Mouse (Mus musculus) erythroblast, embryonic 14.5 days (primary cell): ENCODE data around the gene Add3. TPM values are rescaled to one million over a fixed set of nuclear protein-coding genes. Genes with fewer than 3 reads are reported as not detected.

Source experiments
- H3K27me3 ChIP-seq: 2 replicates; pipeline ENCODE4 v1.6.1; 2012; ENCODE audit warnings: inconsistent platforms; ENCODE audit not compliant: control insufficient read depth
- H3K36me3 ChIP-seq: 2 replicates; pipeline ENCODE4 v1.6.1; 2012; ENCODE audit warnings: mild to moderate bottlenecking, inconsistent platforms; ENCODE audit not compliant: control insufficient read depth
- H3K4me1 ChIP-seq: 2 replicates; pipeline ENCODE4 v1.6.1; 2012; ENCODE audit warnings: inconsistent platforms; ENCODE audit not compliant: control insufficient read depth
- H3K4me3 ChIP-seq: replicated peaks from 2 replicates; pipeline ENCODE3; 2012; ENCODE audit warnings: moderate library complexity, mild to moderate bottlenecking, inconsistent platforms
- H3K9me3 ChIP-seq: 2 replicates; pipeline ENCODE4 v1.6.1; 2012; ENCODE audit warnings: low read length, inconsistent platforms, mixed read lengths; ENCODE audit not compliant: control insufficient read depth
- GATA1 ChIP-seq: IDR thresholded peaks from 2 replicates; pipeline ENCODE4 v1.6.1; 2012; ENCODE audit warnings: low read length, inconsistent platforms, mixed read lengths
- TAL1 ChIP-seq: IDR thresholded peaks from 3 replicates; pipeline ENCODE4 v1.6.1; 2012; ENCODE audit warnings: low read length, inconsistent platforms, mixed read lengths
- polyA plus RNA-seq: library from polyadenylated mRNA; stranded (reverse); fragments of >175 nt; gene quantifications from 2 replicates; pipeline ENCODE4 v1.2.3, GENCODE M21; 2012

Add3 gene
- 0.09 and 0.18 TPM in 2 replicates for polyA plus RNA-seq

DNA sequence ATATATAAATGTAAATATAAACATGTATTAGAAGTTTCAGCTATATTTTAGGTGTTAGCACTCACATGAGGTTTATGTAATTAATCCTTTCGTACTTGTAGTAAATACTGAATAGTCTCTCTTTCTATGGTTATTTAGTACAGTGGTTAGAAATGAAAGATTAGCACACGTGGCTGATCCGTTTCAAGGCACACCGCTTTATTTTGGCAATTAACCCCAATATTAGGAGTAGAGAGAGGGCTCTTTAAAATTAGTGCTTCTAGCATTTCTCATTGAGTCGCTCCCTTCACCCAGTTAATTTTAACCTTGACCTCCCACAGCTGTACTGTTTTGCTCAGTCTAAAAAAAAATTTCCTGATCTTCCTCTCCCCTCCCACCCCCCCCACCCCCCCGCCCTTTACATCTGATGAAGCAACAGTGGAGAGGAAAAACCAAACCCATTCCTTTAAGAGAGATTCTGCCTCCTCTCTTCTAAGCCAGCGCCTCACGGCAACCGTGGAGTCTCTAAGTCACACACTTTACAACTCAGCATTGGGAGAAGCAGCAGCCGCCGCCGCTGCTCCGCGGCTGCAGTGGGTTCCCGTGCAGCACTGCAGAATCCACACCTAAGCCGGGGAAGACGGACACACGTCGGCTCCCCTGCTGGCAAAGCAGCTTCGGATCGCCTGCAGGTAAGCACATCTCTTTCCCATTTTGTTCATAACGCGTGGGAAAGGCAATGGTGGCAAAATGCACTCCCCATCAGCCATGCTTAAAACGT, at the start of gene Add3:
Add3 (plus strand) TSS at position 400 of the 760 bp plus-strand sequence.
- Histone ChIP-seq H3K36me3 (no peaks in the 10 kb centered on the region), H3K4me1 (peaks cover 35% of the 10 kb centered on the region), H3K27me3 (peaks cover 54% of the 10 kb centered on the region), H3K4me3 (peak within 1 kb of the TSS; percentile 82), H3K9me3 (peaks cover 2% of the 10 kb centered on the region; the same call in 1 of the 2 replicates)
- TF ChIP-seq GATA1 = no peak
- TF ChIP-seq TAL1 = no peak

DNA sequence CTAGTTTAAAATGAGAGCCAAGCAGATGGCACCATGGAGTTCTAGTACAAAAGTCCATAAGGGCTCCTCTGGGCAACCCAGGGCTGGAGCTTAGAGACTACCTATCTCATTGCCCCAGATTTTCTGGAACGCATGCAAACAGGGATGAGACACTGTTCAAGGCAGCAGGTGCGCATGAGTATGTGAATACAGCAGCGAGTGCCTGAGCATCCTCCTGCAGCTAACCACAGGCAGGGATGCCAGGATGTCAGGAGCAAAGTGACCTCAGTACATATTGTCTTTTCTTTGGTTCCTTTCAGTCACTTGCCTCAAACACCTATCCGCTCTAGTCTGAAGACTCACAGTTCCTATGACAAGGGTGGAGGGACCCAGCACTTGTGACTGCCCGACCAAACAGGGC, 49.6 kb upstream of the Add3 start:
- Histone ChIP-seq H3K4me3 (no peak overlapping the region), H3K36me3 (no peaks in the 10 kb centered on the region; the same call in 1 of the 2 replicates), H3K9me3 (no peaks in the 10 kb centered on the region), H3K27me3 (peaks cover 15% of the 10 kb centered on the region), H3K4me1 (peaks cover 35% of the 10 kb centered on the region)
- TF ChIP-seq GATA1 = no peak
- no peak for TF ChIP-seq TAL1

DNA sequence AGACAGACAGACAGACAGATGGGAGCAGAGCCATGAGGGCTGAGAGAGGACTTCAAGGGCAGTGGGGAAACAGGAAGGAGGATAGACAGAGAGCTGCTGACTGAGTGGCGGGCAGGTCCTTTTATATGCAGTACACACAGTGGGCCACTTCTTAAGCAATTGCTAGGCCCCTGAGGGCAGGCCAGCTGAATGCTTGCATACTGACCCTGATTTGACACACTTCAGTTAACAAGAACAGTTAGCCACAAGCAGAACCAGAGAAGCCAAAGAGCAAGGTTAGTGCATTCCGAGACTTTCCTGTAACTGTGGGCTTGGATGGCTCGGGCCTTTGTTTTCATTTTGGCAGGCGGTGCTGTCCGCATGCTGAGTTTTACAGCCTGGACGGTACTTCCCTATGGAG, 48.0 kb upstream of the Add3 start:
- Histone ChIP-seq H3K9me3 (no peaks in the 10 kb centered on the region), H3K4me3 (no peak overlapping the region), H3K36me3 (no peaks in the 10 kb centered on the region; the same call in 1 of the 2 replicates), H3K27me3 (peaks cover 4% of the 10 kb centered on the region), H3K4me1 (peaks cover 35% of the 10 kb centered on the region)
- TF ChIP-seq GATA1 (no peak), TAL1 (no peak)

DNA sequence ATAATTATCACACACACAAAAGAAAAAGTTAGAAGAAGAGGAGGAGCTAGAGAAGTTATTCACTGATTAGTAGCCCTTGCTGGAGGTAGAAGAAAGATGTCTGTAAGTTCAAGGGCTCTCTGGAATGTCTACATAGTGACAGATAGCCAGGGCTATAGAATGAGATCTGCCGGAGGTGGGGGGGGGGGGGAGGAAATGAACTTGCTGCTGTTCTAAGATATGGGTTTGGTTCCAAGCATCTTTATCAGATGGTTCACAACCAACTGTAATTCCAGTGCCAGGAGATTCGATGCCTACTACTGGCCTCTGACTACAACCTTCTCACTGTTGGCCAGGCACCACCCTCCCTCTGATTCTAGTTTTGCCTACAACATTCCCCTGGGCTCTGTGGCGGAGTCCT, 46.9 kb upstream of the Add3 start:
- peaks cover 35% of the 10 kb centered on the region for H3K4me1 ChIP-seq
- no peaks in the 10 kb centered on the region for H3K9me3 ChIP-seq
- no peaks in the 10 kb centered on the region; the same call in 1 of the 2 replicates for H3K36me3 ChIP-seq
- TF ChIP-seq TAL1 = no peak
- no peak for TF ChIP-seq GATA1
- no peaks in the 10 kb centered on the region for H3K27me3 ChIP-seq
- no peak overlapping the region for H3K4me3 ChIP-seq

DNA sequence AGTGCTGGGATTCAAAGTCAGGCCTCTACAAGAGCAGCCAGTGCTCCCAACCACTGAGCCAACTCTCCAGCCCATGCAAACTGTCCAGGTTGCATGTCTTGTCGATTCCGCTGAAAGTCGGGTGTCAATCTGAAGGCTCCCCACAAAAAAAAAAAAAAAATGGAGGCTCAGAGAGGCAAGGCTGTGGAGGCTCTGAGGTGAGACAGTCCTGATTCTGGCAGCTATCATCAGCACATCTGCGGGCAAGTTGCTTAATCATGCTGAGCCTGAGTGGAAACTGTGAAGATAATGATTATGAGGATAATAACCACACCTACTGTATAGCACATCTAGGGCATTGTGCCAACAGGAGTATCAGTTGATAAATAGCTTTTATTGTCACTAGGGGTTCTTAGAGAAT, 45.6 kb upstream of the Add3 start:
- H3K27me3 ChIP-seq = no peaks in the 10 kb centered on the region
- H3K36me3 ChIP-seq = no peaks in the 10 kb centered on the region; the same call in 1 of the 2 replicates
- no peak for TF ChIP-seq GATA1
- TF ChIP-seq TAL1 = no peak
- peaks cover 35% of the 10 kb centered on the region for H3K4me1 ChIP-seq
- H3K9me3 ChIP-seq = no peaks in the 10 kb centered on the region
- H3K4me3 ChIP-seq = no peak overlapping the region

DNA sequence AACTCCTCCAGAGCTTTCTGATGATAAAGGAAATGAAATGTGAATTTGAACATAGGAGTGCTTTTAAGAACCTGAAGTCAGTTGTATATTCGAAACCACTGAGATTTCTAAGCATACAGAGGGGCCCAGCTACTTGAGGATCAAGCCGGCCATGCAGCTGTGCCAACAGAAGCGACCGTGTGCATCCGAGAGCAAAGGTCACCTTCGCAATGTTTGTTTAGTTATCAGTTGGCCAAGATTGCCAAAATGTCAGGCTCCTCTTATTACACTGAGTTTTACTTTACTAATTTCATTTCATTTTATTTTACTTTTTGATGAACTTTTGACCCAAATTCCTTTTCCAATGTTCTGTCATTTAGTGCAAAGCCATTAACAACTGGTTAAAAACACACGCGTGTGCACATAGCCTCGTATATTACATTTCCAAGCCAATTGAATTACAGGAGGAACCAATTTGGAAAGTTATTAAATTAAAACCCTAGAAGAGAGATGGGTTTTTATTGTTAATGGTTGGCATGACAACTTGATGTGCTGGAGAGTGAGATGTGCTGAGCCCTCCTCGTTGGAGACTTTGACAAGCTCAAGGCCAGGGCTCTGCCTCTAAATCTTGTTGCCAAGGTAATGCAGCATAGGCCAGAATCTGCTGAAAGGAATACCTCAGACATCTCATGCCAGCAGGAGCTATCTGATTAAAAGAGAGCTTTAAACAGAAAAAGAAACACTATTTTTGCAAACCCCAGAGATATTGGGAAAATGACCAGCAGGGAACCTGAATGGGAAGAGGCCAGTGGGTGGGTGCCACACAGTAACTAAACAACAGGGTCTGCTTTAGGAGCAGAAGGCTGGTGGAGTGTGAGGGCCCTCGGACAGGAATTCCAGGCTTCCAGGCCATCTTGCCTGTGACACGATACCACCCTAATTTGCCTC, 38.6 kb upstream of the Add3 start:
- no peaks in the 10 kb centered on the region for H3K27me3 ChIP-seq
- no peaks in the 10 kb centered on the region for H3K36me3 ChIP-seq
- H3K9me3 ChIP-seq = no peaks in the 10 kb centered on the region
- peaks cover 5% of the 10 kb centered on the region for H3K4me1 ChIP-seq
- H3K4me3 ChIP-seq = no peak overlapping the region
- TF ChIP-seq TAL1 (no peak), GATA1 (no peak)

DNA sequence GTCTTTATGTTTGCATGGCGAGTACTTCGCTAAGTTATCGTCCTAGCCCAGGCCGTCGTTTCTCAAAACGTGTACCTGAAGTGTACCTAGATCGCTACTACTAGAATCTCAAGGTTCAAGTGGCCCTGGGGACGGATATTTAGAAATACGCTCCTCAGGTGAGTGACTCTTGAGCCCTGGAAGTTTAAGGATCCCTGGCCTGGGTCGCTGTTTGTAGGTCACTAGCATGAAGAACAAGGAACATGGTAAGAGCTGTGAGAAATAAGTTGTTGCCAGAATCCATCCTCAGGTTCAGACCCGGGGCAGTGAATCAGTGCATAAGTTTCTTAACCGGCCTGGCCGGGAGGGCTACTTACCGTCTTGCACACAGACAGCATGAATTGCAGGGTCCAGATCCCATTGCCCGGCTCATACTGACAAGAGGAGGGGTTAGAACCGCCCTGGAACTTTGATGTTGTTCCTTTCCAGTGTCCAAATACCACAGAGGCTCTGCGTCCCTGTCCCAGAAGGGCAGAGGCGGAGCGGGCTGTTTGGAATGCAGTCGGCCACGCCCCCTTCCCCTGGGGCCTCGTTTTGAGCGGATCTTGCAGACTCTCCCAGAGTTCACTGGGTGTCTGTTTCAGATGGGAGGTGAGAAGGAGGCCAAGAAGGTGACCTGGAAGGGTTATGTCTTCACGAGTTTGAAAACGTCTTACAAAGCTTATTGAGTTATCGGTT, 34.7 kb upstream of the Add3 start:
- no peaks in the 10 kb centered on the region for H3K27me3 ChIP-seq
- no peaks in the 10 kb centered on the region for H3K36me3 ChIP-seq
- no peak overlapping the region for H3K4me3 ChIP-seq
- TF ChIP-seq TAL1 (no peak), GATA1 (no peak)
- H3K4me1 ChIP-seq = peaks cover 5% of the 10 kb centered on the region
- no peaks in the 10 kb centered on the region for H3K9me3 ChIP-seq

DNA sequence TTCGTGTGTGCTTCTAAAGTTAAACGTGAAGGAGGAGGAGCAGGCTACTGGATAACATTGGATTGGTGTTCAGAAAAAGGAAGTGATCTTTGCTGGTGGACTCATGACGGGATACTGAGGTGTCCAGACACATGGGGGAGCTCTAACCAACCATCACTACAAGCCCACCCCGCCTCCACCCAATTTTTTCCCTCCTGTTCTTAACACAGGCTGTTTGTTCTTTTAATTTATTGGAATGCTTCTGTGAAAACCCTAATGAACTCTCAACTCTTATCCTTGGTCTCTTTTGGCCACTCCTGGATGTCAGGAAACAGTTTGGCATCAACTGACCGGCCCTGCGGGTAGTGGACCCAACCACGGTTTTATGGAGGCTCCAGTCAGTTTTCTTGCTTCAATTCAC, 33.3 kb upstream of the Add3 start:
- peaks cover 5% of the 10 kb centered on the region for H3K4me1 ChIP-seq
- no peaks in the 10 kb centered on the region for H3K36me3 ChIP-seq
- TF ChIP-seq TAL1 (no peak), GATA1 (no peak)

More for the DNA sequence above, 33.3 kb upstream of the Add3 start:
- no peak overlapping the region for H3K4me3 ChIP-seq
- H3K27me3 ChIP-seq = no peaks in the 10 kb centered on the region
- no peaks in the 10 kb centered on the region for H3K9me3 ChIP-seq
